Mouse (Mus musculus): Measurements from ENCODE around the gene Rps6kb2.

- TF ChIP-seq POLR2A (IDR thresholded peaks at IDR 0.05; ENCODE audit: control insufficient read depth, extremely low read depth, insufficient read depth, low read length, poor library complexity) (no peak), CTCF (IDR thresholded peaks at IDR 0.05; ENCODE audit: borderline replicate concordance, control insufficient read depth, extremely low read depth, insufficient read depth, low read length, poor library complexity) (0 out of 2 replicates have a peak, but pooled peaks have one; percentile 3)
Observed at GRCm38 (mm10) chr19:4148819-4149218, 14.3 kb downstream of the Rps6kb2 start.

All from thymus, adult 2 months (tissue).